Mouse (Mus musculus): ENCODE measurements around the gene Clec4n.
"Not testable (repeated sequence)": the region's sequence is repeated elsewhere in the genome, so short reads cannot be mapped to it uniquely, and the experiment has no call there.

The Clec4n gene

GRCm38 (mm10) chr6:123292751-123293400, 63.2 kb downstream of the Clec4n start:
- no peak for DNase-seq (ENCODE audit: low spot score)

GRCm38 (mm10) chr6:123293509-123293908, 63.9 kb downstream of the Clec4n start:
- DNase-seq (ENCODE audit: low spot score) = not testable (repeated sequence)

All from MN1 (cell line).